Mouse (Mus musculus): ENCODE data around the gene Rcor1. TPM values are rescaled to one million over a fixed set of nuclear protein-coding genes. Genes with fewer than 3 reads are reported as not detected.

Gene Rcor1
- polyA plus RNA-seq (2015; fragmentation: Nextera tagmentation; extraction: Ambion mirVana): 8.8 and 10.4 TPM in 2 replicates

DNA sequence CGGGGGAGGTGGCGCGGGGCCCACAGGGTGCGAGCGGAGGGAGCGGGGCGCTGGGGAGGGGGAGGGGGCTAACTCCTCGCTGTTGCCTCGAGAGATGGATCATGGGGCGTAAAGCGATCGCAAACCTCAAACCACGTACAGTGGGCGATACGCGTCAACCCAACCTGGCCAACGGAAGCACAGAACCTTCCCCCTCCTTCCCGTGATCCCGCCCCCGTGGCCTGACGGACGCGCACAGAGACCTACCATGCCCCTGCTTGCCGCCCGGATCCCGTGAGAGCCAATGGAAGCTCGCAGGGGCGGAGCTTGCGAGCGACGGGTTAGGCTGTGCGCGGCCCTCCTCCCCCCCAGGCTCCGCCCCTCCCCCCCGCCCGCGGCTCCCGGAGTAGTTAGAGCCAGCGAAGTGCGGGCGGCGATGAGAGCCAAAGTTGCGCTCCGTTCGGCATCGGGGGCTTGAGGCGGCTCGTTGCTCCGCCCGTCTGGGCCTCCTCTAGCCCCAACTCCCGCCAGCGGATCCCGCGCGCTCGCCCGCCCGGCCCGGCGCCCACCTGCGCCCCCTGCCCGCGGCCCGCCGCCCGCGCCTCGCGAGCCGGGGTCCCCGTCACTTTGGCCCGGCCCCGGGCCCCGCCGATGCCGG, at the start of gene Rcor1:
Rcor1 (plus strand) TSS at position 376 of the 637 bp plus-strand sequence.
- no peaks in the 10 kb centered on the region for H3K9me3 ChIP-seq (ENCODE audit: control insufficient read depth, low read length)
- peaks cover 21% of the 10 kb centered on the region for H3K4me1 ChIP-seq (replicated peaks; ENCODE audit: control insufficient read depth, insufficient read depth, low read length)
- H3K36me3 ChIP-seq (ENCODE audit: control insufficient read depth, insufficient read depth, low read length): peaks cover 3% of the 10 kb centered on the region; the same call in 1 of the 2 replicates
- WGBS: under 1% methylated on average over 62 of the region's 76 CpGs
- H3K4me3 ChIP-seq (ENCODE audit: low read length): peak within 1 kb of the TSS; percentile 96
- no peaks in the 10 kb centered on the region for H3K27me3 ChIP-seq (ENCODE audit: control insufficient read depth, insufficient read depth, low read depth, low read length)
- H3K27ac ChIP-seq (ENCODE audit: low read length): peak within 1 kb of the TSS; percentile 99
- peak within 1 kb of the TSS; percentile 98 for H3K9ac ChIP-seq (ENCODE audit: low read length)
- ATAC-seq (ENCODE audit: low read depth): peak; percentile 97
- H3K4me2 ChIP-seq (ENCODE audit: low read depth, low read length): peak within 1 kb of the TSS; percentile 92

DNA sequence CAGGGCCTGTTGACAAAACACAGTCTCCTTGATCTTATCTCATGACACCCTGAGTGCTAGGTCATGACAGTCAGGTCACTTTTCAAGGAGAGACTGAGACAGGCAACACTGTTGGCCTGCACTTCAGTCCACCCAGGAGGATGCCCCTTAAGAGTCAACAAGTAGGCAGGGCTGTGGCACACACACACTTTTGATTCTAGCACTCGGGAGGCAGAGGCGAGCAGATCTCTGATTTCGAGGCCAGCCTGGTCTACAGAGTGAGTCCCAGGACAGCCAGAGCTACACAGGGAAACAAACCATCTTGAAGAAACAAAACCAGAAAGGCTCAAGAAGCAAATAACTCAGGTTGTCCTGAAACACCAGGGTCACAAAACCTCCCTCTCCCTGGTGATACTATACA, 49.7 kb upstream of the Rcor1 start:
- ATAC-seq (ENCODE audit: low read depth): no peak

DNA sequence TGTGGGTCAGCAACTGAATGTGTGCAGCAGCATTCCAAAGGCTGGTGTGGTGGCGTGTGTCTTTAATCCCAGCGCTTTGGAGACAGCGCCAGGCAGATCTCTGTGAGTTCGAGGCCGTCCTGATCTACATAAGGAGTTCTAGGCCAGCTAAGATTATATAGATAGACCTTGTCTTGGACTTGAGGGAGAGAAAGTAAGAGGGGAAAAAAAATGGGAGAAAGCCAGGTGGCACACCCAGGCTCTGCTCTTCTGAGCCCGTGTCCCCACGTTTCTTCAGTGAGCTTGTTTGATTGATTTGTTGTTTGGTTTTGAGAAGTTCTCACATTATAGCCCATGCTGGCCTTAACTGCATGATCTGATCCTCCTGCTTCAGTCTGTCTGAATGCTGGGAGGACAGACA, 48.7 kb upstream of the Rcor1 start:
- no peaks in the 10 kb centered on the region for H3K9me3 ChIP-seq (ENCODE audit: control insufficient read depth, low read length)
- no peaks in the 10 kb centered on the region for H3K36me3 ChIP-seq (ENCODE audit: control insufficient read depth, insufficient read depth, low read length)
- no peak overlapping the region for H3K4me2 ChIP-seq (ENCODE audit: low read depth, low read length)
- H3K9ac ChIP-seq (ENCODE audit: low read length): no peak overlapping the region
- H3K27me3 ChIP-seq (ENCODE audit: control insufficient read depth, insufficient read depth, low read depth, low read length): no peaks in the 10 kb centered on the region
- no peak for ATAC-seq (ENCODE audit: low read depth)
- 81% methylated on average over 7 of the region's 7 CpGs for WGBS
- H3K4me1 ChIP-seq (replicated peaks; ENCODE audit: control insufficient read depth, insufficient read depth, low read length): peaks cover 10% of the 10 kb centered on the region
- no peak overlapping the region for H3K27ac ChIP-seq (ENCODE audit: low read length)
- H3K4me3 ChIP-seq (ENCODE audit: low read length): no peak overlapping the region

More for the DNA sequence above, 49.7 kb upstream of the Rcor1 start:
- Histone ChIP-seq H3K9ac (ENCODE audit: low read length) (no peak overlapping the region), H3K27ac (ENCODE audit: low read length) (no peak overlapping the region), H3K36me3 (ENCODE audit: control insufficient read depth, insufficient read depth, low read length) (no peaks in the 10 kb centered on the region), H3K4me3 (ENCODE audit: low read length) (no peak overlapping the region), H3K4me1 (replicated peaks; ENCODE audit: control insufficient read depth, insufficient read depth, low read length) (peaks cover 15% of the 10 kb centered on the region), H3K9me3 (ENCODE audit: control insufficient read depth, low read length) (no peaks in the 10 kb centered on the region), H3K4me2 (ENCODE audit: low read depth, low read length) (no peak overlapping the region), H3K27me3 (ENCODE audit: control insufficient read depth, insufficient read depth, low read depth, low read length) (no peaks in the 10 kb centered on the region)
- 74% methylated on average over 3 of the region's 3 CpGs for WGBS

GRCm38 (mm10) chr12:110991361-110992127, 47.6 kb upstream of the Rcor1 start:
- Histone ChIP-seq H3K9ac (ENCODE audit: low read length) (peak overlapping the region; percentile 81), H3K9me3 (ENCODE audit: control insufficient read depth, low read length) (no peaks in the 10 kb centered on the region), H3K27ac (ENCODE audit: low read length) (peak overlapping the region; percentile 86), H3K27me3 (ENCODE audit: control insufficient read depth, insufficient read depth, low read depth, low read length) (no peaks in the 10 kb centered on the region), H3K4me1 (replicated peaks; ENCODE audit: control insufficient read depth, insufficient read depth, low read length) (peaks cover 10% of the 10 kb centered on the region), H3K36me3 (ENCODE audit: control insufficient read depth, insufficient read depth, low read length) (no peaks in the 10 kb centered on the region), H3K4me3 (ENCODE audit: low read length) (peak overlapping the region; percentile 62), H3K4me2 (ENCODE audit: low read depth, low read length) (peak overlapping the region; percentile 77)
- 5% methylated on average over 23 of the region's 23 CpGs for WGBS
- peak; percentile 87 for ATAC-seq (ENCODE audit: low read depth)

DNA sequence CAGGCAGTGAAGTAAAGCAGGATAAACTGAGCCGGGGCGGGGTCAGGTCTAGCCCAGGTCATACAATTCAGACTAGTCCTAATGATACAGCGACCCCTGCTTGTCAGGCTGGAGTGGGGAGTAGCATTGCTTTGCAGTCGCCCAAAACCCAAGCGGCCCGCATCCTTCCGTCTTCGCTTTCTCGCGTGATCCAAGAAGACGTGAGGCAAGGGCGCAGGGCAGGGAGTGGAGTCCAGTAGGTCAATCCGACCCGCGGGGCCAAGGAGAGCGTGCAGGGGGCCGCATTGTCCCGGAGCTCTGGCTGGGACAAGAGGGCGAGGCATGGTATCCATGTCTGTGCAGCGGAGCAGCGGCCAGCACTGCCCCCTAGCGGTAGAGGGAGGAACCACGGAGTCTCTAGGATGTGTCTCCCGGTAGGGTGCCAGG, 47.0 kb upstream of the Rcor1 start:
- H3K9me3 ChIP-seq (ENCODE audit: control insufficient read depth, low read length): no peaks in the 10 kb centered on the region
- peak overlapping the region; percentile 86 for H3K27ac ChIP-seq (ENCODE audit: low read length)
- no peaks in the 10 kb centered on the region for H3K27me3 ChIP-seq (ENCODE audit: control insufficient read depth, insufficient read depth, low read depth, low read length)
- peak overlapping the region; percentile 81 for H3K9ac ChIP-seq (ENCODE audit: low read length)
- H3K4me3 ChIP-seq (ENCODE audit: low read length): peak overlapping the region; percentile 62
- H3K4me2 ChIP-seq (ENCODE audit: low read depth, low read length): peak overlapping the region; percentile 77
- WGBS: under 1% methylated on average over 24 of the region's 24 CpGs
- peaks cover 10% of the 10 kb centered on the region for H3K4me1 ChIP-seq (replicated peaks; ENCODE audit: control insufficient read depth, insufficient read depth, low read length)
- peak; percentile 92 for ATAC-seq (ENCODE audit: low read depth)
- H3K36me3 ChIP-seq (ENCODE audit: control insufficient read depth, insufficient read depth, low read length): no peaks in the 10 kb centered on the region

- peaks cover 10% of the 10 kb centered on the region for H3K4me1 ChIP-seq (replicated peaks; ENCODE audit: control insufficient read depth, insufficient read depth, low read length)
- 76% methylated on average over 12 of the region's 12 CpGs for WGBS
- no peak for ATAC-seq (ENCODE audit: low read depth)
- peak overlapping the region; percentile 81; the same call in 1 of the 2 replicates for H3K9ac ChIP-seq (ENCODE audit: low read length)
- H3K27ac ChIP-seq (ENCODE audit: low read length): peak overlapping the region; percentile 86
- no peaks in the 10 kb centered on the region for H3K27me3 ChIP-seq (ENCODE audit: control insufficient read depth, insufficient read depth, low read depth, low read length)
- 0 out of 2 replicates have a peak, but pooled peaks cover 2% of the 10 kb centered on the region for H3K9me3 ChIP-seq (ENCODE audit: control insufficient read depth, low read length)
- no peaks in the 10 kb centered on the region for H3K36me3 ChIP-seq (ENCODE audit: control insufficient read depth, insufficient read depth, low read length)
- H3K4me3 ChIP-seq (ENCODE audit: low read length): peak overlapping the region; percentile 62
- H3K4me2 ChIP-seq (ENCODE audit: low read depth, low read length): peak overlapping the region; percentile 77
Observed at GRCm38 (mm10) chr12:110992771-110993170, 46.4 kb upstream of the Rcor1 start.

DNA sequence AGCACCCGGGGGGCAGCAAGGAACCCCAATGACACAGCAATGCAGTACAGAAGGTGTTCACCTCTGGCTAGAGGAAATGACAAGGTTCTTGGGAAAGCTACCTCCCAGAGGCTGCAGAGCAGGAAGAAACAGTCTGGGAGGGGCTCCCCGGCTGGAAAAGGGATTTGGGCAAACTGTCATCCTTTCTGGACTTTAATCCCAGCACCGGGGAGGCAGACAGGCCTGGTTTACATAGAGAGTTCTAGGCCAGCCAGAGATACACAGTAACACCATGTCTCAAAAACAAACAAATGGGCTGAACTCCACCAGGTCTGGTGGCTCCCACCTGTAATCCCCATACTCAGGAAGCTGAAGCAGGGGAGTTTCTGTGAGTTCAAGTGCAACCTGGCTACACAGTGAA, 45.9 kb upstream of the Rcor1 start:
- no peak overlapping the region for H3K4me2 ChIP-seq (ENCODE audit: low read depth, low read length)
- WGBS: 80% methylated on average over 3 of the region's 3 CpGs

GRCm38 (mm10) chr12:110994666-110995065, 44.5 kb upstream of the Rcor1 start:
- no peak overlapping the region for H3K27ac ChIP-seq (ENCODE audit: low read length)
- H3K27me3 ChIP-seq (ENCODE audit: control insufficient read depth, insufficient read depth, low read depth, low read length): no peaks in the 10 kb centered on the region
- H3K36me3 ChIP-seq (ENCODE audit: control insufficient read depth, insufficient read depth, low read length): no peaks in the 10 kb centered on the region
- no peak overlapping the region for H3K4me2 ChIP-seq (ENCODE audit: low read depth, low read length)
- H3K4me3 ChIP-seq (ENCODE audit: low read length): no peak overlapping the region
- H3K4me1 ChIP-seq (replicated peaks; ENCODE audit: control insufficient read depth, insufficient read depth, low read length): peaks cover 10% of the 10 kb centered on the region
- no peak overlapping the region for H3K9ac ChIP-seq (ENCODE audit: low read length)
- no peak for ATAC-seq (ENCODE audit: low read depth)
- 24% methylated on average over 12 of the region's 12 CpGs for WGBS
- 0 out of 2 replicates have a peak, but pooled peaks cover 5% of the 10 kb centered on the region for H3K9me3 ChIP-seq (ENCODE audit: control insufficient read depth, low read length)

More for the DNA sequence above, 45.9 kb upstream of the Rcor1 start:
- Histone ChIP-seq H3K4me1 (replicated peaks; ENCODE audit: control insufficient read depth, insufficient read depth, low read length) (peaks cover 10% of the 10 kb centered on the region), H3K36me3 (ENCODE audit: control insufficient read depth, insufficient read depth, low read length) (no peaks in the 10 kb centered on the region), H3K9me3 (ENCODE audit: control insufficient read depth, low read length) (0 out of 2 replicates have a peak, but pooled peaks cover 5% of the 10 kb centered on the region), H3K27ac (ENCODE audit: low read length) (no peak overlapping the region), H3K4me3 (ENCODE audit: low read length) (no peak overlapping the region), H3K27me3 (ENCODE audit: control insufficient read depth, insufficient read depth, low read depth, low read length) (no peaks in the 10 kb centered on the region), H3K9ac (ENCODE audit: low read length) (no peak overlapping the region)
- ATAC-seq (ENCODE audit: low read depth): no peak

GRCm38 (mm10) chr12:110998092-110998491, 41.1 kb upstream of the Rcor1 start:
- Histone ChIP-seq H3K27me3 (ENCODE audit: control insufficient read depth, insufficient read depth, low read depth, low read length) (no peaks in the 10 kb centered on the region), H3K9me3 (ENCODE audit: control insufficient read depth, low read length) (0 out of 2 replicates have a peak, but pooled peaks cover 5% of the 10 kb centered on the region), H3K36me3 (ENCODE audit: control insufficient read depth, insufficient read depth, low read length) (no peaks in the 10 kb centered on the region), H3K27ac (ENCODE audit: low read length) (no peak overlapping the region), H3K4me1 (replicated peaks; ENCODE audit: control insufficient read depth, insufficient read depth, low read length) (no peaks in the 10 kb centered on the region), H3K4me2 (ENCODE audit: low read depth, low read length) (no peak overlapping the region), H3K9ac (ENCODE audit: low read length) (no peak overlapping the region), H3K4me3 (ENCODE audit: low read length) (no peak overlapping the region)
- ATAC-seq (ENCODE audit: low read depth): no peak
- WGBS: 95% methylated on average over 11 of the region's 11 CpGs

Measured in lung, embryonic 16.5 days (tissue).